Mouse (Mus musculus): Measurements from ENCODE around the gene Xpo4.
A peak's percentile ranks its signal among the peaks of the same experiment; 100 is the strongest.
"Not testable (repeated sequence)": the region's sequence is repeated elsewhere in the genome, so short reads cannot be mapped to it uniquely, and the experiment has no call there.

Gene Xpo4

DNA sequence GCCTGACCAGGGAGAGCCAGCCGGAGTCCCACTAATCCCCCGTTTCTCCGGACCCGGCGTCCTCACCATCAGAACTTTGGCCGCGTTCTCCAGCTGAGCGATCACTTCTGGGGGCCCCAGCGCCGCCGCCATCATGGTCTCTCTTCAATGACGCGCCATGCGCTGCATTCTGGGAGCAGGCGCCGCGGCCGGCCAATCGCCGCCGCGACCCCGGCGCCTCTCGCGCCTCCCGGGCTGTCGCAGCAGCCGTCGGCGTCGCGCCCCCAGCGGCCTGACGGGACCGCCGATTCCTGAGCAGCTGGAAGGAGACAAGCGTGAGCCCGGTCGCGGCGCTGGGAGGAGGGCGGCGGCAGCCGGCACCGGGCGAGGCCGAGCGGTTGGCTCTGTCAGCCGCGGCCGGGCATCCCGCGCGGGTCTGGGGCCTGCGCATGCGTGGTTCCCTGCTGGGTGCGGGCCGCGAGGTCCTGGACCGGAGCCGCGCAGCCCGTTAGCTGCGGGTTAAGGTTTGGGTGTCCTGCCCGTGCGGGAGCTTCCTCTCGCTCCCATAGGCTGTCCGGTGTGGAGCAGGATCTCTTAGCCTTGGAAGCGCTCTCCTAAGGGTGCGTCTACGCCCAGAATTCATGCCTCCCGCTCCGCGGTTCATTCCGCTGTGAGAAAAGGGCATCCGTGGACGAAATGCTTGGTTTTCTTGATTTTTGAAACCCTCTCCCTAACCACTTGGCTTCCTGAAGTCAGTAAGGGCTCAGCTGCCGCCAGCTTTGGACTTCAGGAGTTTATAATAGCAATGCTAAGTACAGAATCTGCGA lies at the start of gene Xpo4:
Xpo4 (minus strand) TSS at position 609 of the 806 bp plus-strand sequence.
- peak; percentile 68 for DNase-seq (ENCODE audit: low spot score)

DNA sequence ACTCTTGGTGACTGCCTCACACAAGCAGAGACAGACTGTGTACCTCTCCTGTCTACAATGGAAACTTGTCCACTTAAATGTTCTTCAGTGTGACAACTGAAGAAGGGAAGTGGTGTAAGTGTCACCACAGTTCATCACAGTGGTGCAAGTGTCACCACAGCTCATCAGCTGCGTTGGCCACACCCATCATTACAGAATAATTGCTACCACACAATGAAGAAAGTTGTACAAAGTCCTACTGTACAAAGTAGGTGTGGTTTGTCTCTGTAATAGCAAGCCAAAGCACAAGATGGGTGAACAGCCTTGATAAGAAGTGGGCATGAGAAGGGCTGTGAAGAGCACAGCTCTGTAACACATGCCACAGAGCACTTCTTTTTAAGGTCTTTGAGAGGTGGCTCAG lies 47.7 kb upstream of the Xpo4 start:
- DNase-seq (ENCODE audit: low spot score): no peak

DNA sequence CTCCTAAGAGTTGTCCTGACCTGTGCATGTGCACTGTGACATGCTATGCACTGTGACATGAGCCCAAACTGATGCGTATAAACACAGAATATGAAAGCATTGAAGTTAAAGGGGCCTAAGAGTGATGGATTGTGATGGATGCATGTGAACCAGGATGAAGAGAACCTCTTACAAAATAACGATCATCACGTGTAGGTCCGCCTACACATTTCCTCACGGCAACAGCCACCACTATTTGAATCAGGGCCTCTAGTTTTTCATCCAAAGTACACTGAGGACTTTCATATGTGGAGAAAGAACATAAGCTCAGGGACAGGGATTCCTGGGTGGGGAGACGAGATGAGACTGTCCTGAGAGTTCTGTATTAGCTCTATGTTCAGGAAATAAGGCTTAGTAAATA lies 45.8 kb upstream of the Xpo4 start:
- no peak for DNase-seq (ENCODE audit: low spot score)

DNA sequence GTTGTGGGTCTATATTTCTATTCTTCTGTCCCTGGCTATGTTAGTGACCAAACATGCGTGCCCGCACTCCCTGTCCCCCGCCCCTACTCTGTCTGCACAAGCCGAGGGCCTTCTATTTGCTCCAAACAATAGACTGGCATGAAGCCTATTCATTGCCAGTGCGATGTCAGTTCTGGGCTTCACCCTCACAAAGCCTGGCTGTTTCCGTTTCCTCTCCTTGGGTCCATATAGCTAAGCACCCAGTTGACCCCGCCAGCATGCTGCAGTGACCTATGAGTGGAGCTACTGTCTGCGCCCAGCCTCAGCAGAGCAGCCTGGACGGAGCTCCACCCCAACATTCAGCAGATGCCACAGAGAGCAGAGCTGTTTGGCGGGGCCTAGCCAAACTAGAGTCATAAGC lies 43.9 kb upstream of the Xpo4 start:
- DNase-seq (ENCODE audit: low spot score): no peak

DNA sequence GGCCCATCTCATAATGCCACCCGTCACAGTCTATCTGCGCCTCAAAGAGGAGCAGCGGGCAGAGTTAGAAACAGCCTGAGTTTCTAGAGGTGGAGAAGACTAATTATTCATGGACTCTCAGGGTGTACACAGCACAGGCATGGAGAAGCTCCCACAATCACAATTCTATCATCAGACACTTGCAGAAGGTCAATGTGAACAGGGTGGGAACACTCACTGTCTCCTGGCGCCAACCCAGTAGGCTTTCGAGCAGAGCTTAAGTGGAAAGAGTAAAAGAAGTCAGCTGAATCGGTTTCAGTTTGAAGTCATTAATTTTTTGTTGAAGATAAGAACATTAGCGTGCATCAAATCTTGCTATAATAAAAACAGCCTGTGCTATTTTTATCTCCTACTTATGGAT lies 43.4 kb upstream of the Xpo4 start:
- DNase-seq (ENCODE audit: low spot score): peak; percentile 27

DNA sequence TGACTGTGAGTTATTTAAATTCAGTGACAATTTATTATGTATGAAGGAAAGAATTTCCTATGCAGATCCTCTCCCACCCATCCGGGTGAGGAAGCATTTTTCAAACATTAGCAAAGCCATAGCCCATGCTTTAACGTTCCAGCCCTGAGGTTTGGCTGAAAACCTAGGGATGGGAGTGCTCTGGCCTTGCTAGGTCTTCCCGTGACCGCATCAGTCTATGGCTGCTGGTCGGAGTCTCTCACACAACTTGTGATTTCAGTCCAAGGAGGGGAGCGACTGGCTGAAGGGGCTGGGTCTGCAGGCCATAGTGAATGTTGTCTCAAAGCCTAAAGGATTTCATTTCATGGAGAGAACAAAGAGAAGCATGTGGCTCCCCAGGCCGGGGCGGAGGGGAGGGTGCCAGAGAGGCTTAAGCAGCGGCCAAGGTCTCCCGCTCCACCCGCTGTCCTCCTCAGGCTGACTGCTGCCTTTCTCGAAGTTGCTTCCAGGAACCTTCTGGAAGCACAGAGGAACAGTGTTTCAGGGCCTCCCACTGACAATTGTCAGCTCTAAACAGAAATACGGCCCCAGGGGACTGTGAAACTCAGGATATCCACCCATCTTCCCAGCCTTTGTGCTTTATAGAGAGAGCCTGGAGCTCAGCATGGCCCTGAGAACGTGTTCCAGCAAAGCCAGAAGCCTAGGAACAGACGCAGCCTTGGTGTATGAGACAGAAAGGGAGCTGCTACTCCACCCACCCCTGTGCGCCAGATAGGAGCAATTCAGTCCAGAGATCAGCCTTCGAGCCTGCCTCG lies 42.1 kb upstream of the Xpo4 start:
- peak; percentile 41 for DNase-seq (ENCODE audit: low spot score)

- no peak for DNase-seq (ENCODE audit: low spot score)
These were observed 41.5 kb upstream of the Xpo4 start for GRCm38 (mm10) chr14:57706760-57707099.

DNA sequence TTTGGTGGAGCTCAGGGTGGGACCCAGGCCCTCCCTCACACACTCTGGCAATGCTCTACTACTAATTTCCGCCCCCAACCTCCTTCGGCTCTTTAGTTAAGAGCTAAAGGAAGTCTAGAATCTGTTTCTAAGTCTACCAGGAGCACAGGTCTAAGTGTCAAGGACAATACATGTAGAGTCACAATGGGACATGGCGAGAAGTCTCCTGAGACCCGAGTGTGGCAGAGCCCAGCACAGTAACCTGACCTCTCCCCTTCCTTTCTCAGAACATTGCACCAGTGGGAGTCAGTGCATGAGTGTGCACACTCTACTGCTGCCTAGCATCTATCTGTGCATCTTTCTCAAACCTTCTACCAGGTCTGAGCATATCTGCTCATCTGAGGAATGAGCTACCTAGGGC lies 40.5 kb upstream of the Xpo4 start:
- DNase-seq (ENCODE audit: low spot score): no peak

DNA sequence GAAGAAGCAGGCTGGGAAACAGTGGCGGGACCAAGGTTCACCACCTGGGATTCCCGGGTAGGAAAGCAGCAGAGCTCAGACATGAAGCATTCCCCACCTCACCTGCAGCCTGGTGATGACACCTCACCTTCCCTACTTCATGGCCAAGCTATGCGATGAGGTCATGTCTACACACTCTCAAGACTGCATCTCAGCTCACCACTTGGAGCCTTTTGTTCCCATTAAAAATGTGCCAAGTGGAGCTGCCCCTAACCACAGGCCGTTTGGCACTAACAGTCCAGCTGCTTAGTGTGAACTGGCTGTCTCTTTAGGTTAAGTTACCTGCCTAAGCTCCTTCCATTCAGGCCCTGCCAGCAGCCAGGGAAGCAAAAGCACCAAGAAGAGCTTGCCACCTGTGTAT lies 39.8 kb upstream of the Xpo4 start:
- DNase-seq (ENCODE audit: low spot score): no peak

DNA sequence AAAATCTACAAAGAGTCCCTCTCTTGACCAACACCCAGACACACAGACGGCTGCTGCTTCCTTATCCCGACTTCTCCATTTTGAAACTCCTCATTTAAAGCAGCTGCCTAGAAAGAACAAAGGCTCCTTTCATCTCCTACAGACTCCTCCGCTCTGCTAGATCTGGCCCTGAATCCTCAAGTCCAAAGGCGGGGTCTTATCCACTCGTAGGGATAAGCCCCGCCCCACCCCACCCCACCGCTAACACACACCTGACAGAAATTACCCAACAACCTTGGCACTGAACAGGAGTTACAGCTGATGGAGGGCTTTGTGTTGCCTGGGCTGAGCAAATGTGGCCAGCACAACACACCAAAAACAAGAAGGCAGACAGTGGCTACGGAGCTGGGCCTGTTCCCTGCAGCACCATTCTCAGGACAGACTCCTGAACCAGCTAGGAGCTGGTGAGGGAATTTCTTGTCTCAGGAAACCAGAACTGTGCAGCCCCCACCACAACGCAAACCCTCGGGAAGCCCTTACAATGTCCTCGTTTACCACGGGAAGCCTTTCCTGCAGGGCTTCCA lies 36.8 kb upstream of the Xpo4 start:
- no peak for DNase-seq (ENCODE audit: low spot score)

GRCm38 (mm10) chr14:57699461-57699970 lies 34.3 kb upstream of the Xpo4 start:
- no peak for DNase-seq (ENCODE audit: low spot score)

- DNase-seq (ENCODE audit: low spot score): no peak
These were observed 33.8 kb upstream of the Xpo4 start for GRCm38 (mm10) chr14:57699016-57699415.

GRCm38 (mm10) chr14:57696066-57696465 lies 30.8 kb upstream of the Xpo4 start:
- no peak for DNase-seq (ENCODE audit: low spot score)

DNA sequence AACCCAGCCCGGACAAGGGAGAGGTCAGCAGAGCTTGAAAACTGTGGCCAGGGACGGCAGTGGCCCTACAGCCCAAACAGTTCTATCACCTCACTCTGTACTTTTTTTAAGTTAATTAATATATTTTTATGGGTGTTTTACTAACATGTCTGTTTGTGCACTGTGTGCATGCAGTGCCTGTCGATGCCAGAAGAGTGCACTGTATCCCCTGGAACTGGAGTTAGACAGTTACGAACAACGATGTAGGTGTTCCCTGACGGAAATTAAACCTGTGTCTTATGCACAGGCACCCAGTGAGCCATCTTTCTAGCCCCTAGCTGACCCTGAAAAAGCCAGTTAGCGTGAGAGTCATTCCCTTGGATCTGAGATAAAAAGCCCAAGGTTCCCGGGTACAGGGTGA lies 30.3 kb upstream of the Xpo4 start:
- DNase-seq (ENCODE audit: low spot score): no peak

DNA sequence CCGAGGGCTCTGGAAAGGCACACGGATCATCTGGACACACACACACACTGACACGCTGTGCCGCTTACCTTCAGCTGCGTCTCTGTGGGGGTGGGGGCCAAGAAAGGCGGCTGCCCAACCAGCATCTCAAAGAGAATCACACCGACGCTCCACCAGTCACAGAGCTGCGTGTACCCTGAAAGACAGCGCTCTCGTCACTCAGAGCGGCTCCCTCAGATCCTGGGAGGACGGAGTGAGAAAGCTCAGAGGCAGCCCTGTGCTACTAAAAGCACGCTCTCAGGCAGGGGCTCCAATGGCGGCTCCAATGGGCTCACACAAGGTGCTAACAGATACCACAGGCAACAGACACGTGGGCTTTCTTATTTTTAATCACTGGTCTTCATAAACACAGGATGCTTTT lies 29.0 kb upstream of the Xpo4 start:
- DNase-seq (ENCODE audit: low spot score): no peak

- no peak for DNase-seq (ENCODE audit: low spot score)
These were observed 27.4 kb upstream of the Xpo4 start for GRCm38 (mm10) chr14:57692517-57693130.

- no peak for DNase-seq (ENCODE audit: low spot score)
These were observed 26.1 kb upstream of the Xpo4 start for GRCm38 (mm10) chr14:57691316-57691715.

GRCm38 (mm10) chr14:57690681-57691080 lies 25.5 kb upstream of the Xpo4 start:
- DNase-seq (ENCODE audit: low spot score): no peak

- DNase-seq (ENCODE audit: low spot score): not testable (repeated sequence)
These were observed 22.8 kb upstream of the Xpo4 start for GRCm38 (mm10) chr14:57688066-57688465.

DNA sequence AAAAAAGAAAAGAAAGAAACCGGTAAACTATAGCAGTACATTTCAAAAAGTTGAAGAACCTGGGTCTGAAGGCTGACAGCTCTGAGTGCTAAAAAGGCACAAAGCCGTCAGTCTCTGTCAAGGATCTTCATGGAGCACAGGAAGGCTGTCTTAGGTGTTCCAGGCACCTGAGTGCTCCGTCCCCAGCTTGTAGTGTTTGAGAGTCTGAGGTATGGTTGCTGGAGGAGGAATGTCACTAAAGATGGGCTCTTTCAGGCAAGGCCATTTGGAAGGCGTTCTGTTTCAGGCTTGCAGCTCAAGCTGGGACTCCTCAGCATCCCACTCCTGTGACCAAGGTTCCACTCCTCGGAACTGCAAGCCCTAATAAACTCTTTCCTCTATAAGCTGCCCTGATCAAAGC lies 22.2 kb upstream of the Xpo4 start:
- DNase-seq (ENCODE audit: low spot score): no peak

- DNase-seq (ENCODE audit: low spot score): no peak
These were observed 21.4 kb upstream of the Xpo4 start for GRCm38 (mm10) chr14:57686647-57687046.

- peak; percentile 69 for DNase-seq (ENCODE audit: low spot score)
These were observed 19.3 kb upstream of the Xpo4 start for GRCm38 (mm10) chr14:57684579-57684978.

DNA sequence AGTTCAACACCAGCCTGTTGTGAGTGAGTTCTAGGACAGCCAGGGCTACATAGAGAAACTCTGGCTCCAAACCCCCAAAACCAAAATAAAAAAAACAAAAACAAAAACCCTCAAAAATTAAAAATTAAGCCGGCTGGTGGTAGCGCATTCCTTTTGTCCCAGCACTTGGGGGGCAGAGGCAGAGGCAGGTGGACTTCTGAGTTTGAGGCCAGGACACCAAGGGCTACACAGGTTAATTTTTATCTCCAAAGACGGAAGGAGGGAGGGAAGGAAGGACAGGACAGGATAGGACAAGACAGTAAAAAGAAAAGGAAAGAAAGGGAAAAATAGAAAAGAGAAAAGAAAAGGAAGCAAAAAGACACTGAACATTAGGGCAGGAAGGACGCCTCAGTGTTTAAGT lies 17.5 kb upstream of the Xpo4 start:
- DNase-seq (ENCODE audit: low spot score): no peak

All from ovary, postnatal 14 days (tissue).